Mouse (Mus musculus): Measurements from ENCODE around the gene Olfm2.

DNA sequence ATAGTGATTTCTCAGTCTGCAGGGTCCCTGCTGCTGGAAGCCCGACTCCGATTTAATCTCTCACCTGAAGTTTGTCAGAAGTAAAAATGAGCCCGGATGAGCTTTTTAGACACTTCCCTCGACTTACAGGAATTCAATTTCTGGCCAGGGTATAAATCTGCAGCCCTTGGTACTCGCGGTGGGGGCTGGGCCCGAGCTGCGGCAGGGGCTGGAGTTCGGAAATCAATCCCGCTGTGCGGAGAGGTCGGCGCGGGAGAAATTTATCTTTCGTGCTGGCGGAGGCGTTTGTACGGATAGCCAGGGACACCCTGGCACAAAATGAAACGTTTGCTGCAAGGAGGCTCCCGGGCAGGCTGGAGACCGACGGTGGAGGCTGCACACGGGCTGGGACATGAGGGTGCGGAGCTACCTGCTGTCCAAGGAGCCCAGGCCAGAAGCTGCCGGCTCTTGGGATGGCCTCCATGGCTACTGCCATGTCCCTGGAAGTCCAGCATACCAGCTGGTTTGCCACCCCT is 51.4 kb downstream of the Olfm2 start:
- no peak for TF ChIP-seq ZNF384 (IDR thresholded peaks at IDR 0.05; ENCODE audit: low read depth, low read length)
- TF ChIP-seq ETS1 (conservative IDR thresholded peaks at IDR 0.05; ENCODE audit: low read depth, low read length) = no peak
- no peak for TF ChIP-seq CTCF (conservative IDR thresholded peaks at IDR 0.05 in 1 of 2, IDR thresholded peaks at IDR 0.05 in 1 of 2; ENCODE audit: low read depth in 2 of 2, low read length in 2 of 2)
- TF ChIP-seq MAX (IDR thresholded peaks at IDR 0.05; ENCODE audit: low read length) = no peak
- TF ChIP-seq EP300 (IDR thresholded peaks at IDR 0.05; ENCODE audit: low read length) = no peak
